Comparison of ENCODE assay signal across 8 mouse cellular contexts in the genomic region with DNA sequence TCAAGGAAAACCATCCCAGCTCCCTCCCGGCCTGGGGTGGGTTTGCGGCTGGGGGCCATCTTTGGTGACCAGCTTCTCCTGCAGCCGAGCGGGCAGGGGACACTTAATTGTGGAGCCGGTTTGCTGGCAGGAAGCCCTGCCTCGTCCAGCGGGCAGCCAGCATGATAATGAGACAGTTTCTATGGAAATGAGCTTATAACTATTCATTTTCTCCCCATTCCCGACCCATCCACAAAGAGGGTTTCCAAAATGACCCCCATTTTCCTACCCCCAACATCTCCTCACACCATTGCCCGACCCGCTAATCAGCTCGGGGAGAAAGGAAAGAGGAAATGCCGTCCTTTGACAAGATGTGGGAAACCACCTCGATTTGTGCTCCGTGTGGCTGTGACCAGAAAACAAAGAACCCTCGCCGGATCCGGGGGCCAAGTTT.
A peak's percentile ranks its signal among the peaks of the same experiment; 100 is the strongest.
DNase-seq lines count a peak whose midpoint lies in the region; ATAC-seq and TF ChIP-seq lines count a peak whose summit lies in the region.

No protein-coding gene starts in this region.

- H3K4me3 ChIP-seq in gastrocnemius, adult 2 months, result peak overlapping the region; percentile 54
- H3K4me3 ChIP-seq in brown adipose tissue, adult 24 weeks (ENCODE audit: insufficient read depth, low read depth, low read length), result peak overlapping the region; percentile 31
- H3K4me3 ChIP-seq in heart, embryonic 16.5 days (ENCODE audit: low read length), result peak overlapping the region; percentile 10; the same call in 1 of the 2 replicates
- H3K4me3 ChIP-seq in midbrain, embryonic 10.5 days, result peak overlapping the region; percentile 41

- no peaks in the 10 kb centered on the region for H3K36me3 ChIP-seq in heart, embryonic 16.5 days (ENCODE audit: control insufficient read depth, insufficient read depth)
- H3K36me3 ChIP-seq in midbrain, embryonic 10.5 days, result no peaks in the 10 kb centered on the region

- H3K4me2 ChIP-seq in heart, embryonic 16.5 days (ENCODE audit: low read depth, low read length), result peak overlapping the region; percentile 50

- H3K9ac ChIP-seq in heart, embryonic 16.5 days (ENCODE audit: low read length), result peak overlapping the region; percentile 39; the same call in 1 of the 2 replicates

- no peak for TF ChIP-seq CTCF in gastrocnemius, adult 2 months (IDR thresholded peaks at IDR 0.05)

- ATAC-seq in heart, embryonic 16.5 days (replicated peaks; ENCODE audit: extremely low read depth, insufficient read depth, low FRiP score), result no peak

- intact Hi-C loops in gastrocnemius, adult 2 months (cut with DNase I), result no loop called here

- H3K4me1 ChIP-seq in brown adipose tissue, adult 24 weeks (ENCODE audit: control insufficient read depth, insufficient read depth, insufficient read length, low read length), result peaks cover 10% of the 10 kb centered on the region
- peaks cover 41% of the 10 kb centered on the region for H3K4me1 ChIP-seq in heart, embryonic 16.5 days (ENCODE audit: control insufficient read depth, insufficient read depth, low read length)
- H3K4me1 ChIP-seq in midbrain, embryonic 10.5 days, result peaks cover 91% of the 10 kb centered on the region

- WGBS in heart, embryonic 16.5 days, result 29% methylated on average over 17 of the region's 17 CpGs
- 21% methylated on average over 17 of the region's 17 CpGs for WGBS in midbrain, embryonic 10.5 days

- H3K27me3 ChIP-seq in heart, embryonic 16.5 days (ENCODE audit: control insufficient read depth, insufficient read depth, low read length), result no peaks in the 10 kb centered on the region
- H3K27me3 ChIP-seq in midbrain, embryonic 10.5 days (ENCODE audit: low read depth, poor library complexity, severe bottlenecking), result peaks cover 98% of the 10 kb centered on the region

- peak overlapping the region; percentile 48 for H3K27ac ChIP-seq in gastrocnemius, adult 2 months
- no peak overlapping the region for H3K27ac ChIP-seq in brown adipose tissue, adult 24 weeks (replicated peaks; ENCODE audit: low read depth, low read length)
- H3K27ac ChIP-seq in heart, embryonic 16.5 days (ENCODE audit: low read length), result peak overlapping the region; percentile 15; the same call in 1 of the 2 replicates
- peak overlapping the region; percentile 84 for H3K27ac ChIP-seq in midbrain, embryonic 10.5 days (replicated peaks)

- H3K9me3 ChIP-seq in heart, embryonic 16.5 days (replicated peaks; ENCODE audit: control insufficient read depth, low read length), result no peaks in the 10 kb centered on the region
- H3K9me3 ChIP-seq in midbrain, embryonic 10.5 days (replicated peaks), result no peaks in the 10 kb centered on the region

- DNase-seq in gastrocnemius, adult 2 months, result no peak
- DNase-seq in gastrocnemius, postnatal 4 days (ENCODE audit: low spot score in 2 of 2), result no peak
- DNase-seq in layer of hippocampus, adult 9-11 months, result peak; percentile 42
- DNase-seq in midbrain, embryonic 10.5 days (ENCODE audit: low spot score), result peak; percentile 63
- no peak for DNase-seq in ovary, adult 18-20 months (ENCODE audit: low spot score)
- no peak for DNase-seq in ovary, postnatal 36 days (ENCODE audit: low spot score)

Comparison
In these comparisons a context has a peak if more than half of its experiments do, and no peak if none do; other contexts are left out.
1. DNase-seq: peak in layer of hippocampus, adult 9-11 months (single experiment) and midbrain, embryonic 10.5 days (single experiment); none in gastrocnemius, adult 2 months (single experiment), gastrocnemius, postnatal 4 days (0 of 2), ovary, adult 18-20 months (single experiment) and ovary, postnatal 36 days (single experiment).
2. Peak in every context shown above with its lines, with median percentiles within 50 percentile points of each other: H3K4me3 ChIP-seq.